Mouse (Mus musculus) erythroid progenitor cell, adult 5-6 weeks (primary cell): ENCODE data around the gene Cd300lf. TPM values are rescaled to one million over a fixed set of nuclear protein-coding genes. Genes with fewer than 3 reads are reported as not detected.

ENCODE experiments used
- ATAC-seq: replicated peaks from 2 replicates; pipeline ENCODE4 v1.8.0; 2016; ENCODE audit warnings: moderate number of reproducible peaks, mild to moderate bottlenecking, moderate TSS enrichment, inconsistent platforms; ENCODE audit not compliant: poor library complexity, low FRiP score, severe bottlenecking
- total RNA-seq, 2 experiments: library from RNA; stranded (forward) in 1 of 2; stranded (reverse) in 1 of 2; fragments of 150-400 nt in 1 of 2; fragments of 186-747, 209-891 nt in 1 of 2; gene quantifications; 2 replicates each; pipeline versions ENCODE4 v1.2.3 to v1.2.4; 2015 to 2017; ENCODE audit warnings: low replicate concordance in 2 of 2

Gene Cd300lf
- 1.7 and 2.9 TPM in 2 replicates for total RNA-seq (2015; ENCODE audit: low replicate concordance)
- total RNA-seq (2017; ENCODE audit: low replicate concordance) = 8.6 and 10.7 TPM in 2 replicates

DNA sequence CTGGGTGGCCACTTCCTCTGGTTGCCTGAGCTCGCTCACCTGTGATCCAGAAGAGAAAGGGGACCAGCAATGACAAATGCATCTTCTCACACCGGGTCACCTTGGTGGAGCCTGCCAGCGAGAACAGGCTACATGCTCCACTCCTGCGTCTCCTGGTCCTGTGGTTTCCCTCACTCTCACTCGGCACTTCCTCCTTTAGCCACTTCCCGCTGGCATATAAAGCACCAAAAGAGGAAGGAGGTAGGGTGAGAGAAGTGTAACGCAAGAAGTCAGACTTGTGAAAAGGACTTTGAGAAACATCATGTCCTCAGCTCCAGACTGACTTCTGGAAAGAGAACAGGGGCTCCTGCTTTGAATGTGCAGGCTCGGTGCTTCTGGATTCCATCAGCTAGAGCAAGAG lies at the start of gene Cd300lf:
Gene Cd300lf, minus strand, starts transcription at position 193 of the 400 bp plus-strand sequence.
- no peak for ATAC-seq

DNA sequence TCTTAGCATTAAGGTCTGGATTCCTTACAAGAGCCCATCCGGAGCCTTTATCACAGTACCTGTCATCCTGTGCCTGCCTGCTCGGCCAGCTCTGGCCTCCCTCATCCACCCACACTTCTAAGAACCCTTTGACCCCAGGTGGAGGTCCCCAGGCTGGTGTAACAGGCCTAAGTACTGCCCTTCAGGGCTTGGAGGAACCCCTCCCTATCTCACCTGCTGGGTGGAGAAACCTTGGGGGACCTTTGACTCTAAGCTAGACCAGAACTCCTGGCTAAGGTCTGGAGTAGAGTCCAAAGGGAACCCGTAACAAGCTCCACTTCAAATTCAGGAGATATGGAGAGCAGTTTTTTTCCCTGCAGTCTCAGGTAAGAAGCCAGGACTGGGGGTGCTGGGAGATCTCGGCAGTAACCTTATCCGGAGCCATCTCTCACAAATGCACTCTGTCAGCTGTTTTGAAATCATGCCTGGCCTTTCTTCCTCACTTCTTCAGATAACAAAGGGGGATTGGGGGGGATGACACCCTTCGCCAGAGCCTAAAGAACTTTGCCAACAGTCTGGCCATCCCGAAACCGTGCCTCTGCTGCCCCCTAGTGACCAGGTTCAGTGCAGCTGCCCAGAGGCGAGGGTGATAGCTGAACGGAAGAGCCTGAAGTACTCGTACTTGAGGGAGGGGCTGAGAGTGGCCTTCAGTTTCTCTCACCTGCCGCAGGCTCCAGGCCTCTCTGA lies 48.3 kb upstream of the Cd300lf start:
- peak; percentile 40; the same call in 1 of the 2 replicates for ATAC-seq

DNA sequence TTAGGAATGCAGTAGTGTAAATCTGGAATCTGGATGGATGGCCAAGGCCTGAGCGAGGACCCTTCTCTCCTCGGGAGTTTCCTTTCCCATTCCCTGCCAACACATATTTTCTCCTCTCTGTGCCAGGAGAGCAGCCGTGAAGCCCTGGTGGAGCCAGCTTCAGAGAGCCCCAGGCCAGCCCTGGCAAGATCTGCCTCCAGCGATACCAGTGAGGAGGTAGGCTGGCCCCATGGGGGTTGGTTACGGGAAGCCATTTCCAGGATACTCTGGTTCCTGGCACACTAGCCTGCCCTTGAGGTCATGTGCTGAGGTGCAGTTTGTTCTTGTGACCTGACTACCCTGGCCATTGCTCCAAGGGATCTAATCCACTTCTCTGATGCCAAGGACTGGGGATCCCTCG lies 46.1 kb upstream of the Cd300lf start:
- no peak for ATAC-seq

DNA sequence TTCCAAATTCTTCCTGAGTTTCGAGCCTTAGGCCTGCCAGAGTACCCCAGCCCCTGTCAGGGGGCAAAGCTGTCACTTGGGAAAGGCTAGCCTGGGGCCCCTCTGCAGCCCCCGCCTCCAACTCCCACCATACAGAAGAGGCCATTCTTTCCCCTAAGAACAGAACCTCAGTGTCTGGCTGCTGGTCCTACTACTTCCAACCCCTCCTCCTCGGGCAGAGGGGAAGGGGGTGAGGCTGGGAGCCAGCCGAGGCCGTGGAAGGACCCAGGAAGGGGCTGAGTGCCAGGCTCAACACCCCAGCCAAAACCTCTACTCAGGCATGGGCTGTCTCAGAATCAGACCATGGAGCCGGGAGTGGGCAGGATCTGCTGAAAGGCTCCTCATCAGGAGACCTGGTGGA lies 45.4 kb upstream of the Cd300lf start:
- no peak for ATAC-seq

DNA sequence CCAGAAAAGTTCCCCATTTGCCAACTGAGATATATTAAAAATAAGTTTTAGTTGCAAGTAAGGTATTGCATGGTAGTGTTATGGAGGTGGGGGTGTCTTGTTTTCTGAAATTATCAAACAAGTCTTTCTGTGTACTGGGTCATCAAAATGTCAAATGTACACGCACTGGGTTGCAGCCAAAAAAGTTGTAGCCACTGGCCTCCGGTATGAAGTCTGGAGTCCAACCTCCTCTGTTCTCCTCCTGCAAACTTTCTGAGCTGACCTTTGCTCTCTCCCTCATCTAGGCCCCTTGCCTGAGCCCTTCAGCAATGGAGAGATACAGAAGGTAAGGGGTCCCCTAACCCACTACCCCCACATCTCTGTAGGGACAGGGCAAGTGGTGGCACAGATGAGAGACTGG lies 45.0 kb upstream of the Cd300lf start:
- ATAC-seq = no peak

- no peak for ATAC-seq
Measured at GRCm38 (mm10) chr11:115177559-115178195, 43.9 kb upstream of the Cd300lf start.

DNA sequence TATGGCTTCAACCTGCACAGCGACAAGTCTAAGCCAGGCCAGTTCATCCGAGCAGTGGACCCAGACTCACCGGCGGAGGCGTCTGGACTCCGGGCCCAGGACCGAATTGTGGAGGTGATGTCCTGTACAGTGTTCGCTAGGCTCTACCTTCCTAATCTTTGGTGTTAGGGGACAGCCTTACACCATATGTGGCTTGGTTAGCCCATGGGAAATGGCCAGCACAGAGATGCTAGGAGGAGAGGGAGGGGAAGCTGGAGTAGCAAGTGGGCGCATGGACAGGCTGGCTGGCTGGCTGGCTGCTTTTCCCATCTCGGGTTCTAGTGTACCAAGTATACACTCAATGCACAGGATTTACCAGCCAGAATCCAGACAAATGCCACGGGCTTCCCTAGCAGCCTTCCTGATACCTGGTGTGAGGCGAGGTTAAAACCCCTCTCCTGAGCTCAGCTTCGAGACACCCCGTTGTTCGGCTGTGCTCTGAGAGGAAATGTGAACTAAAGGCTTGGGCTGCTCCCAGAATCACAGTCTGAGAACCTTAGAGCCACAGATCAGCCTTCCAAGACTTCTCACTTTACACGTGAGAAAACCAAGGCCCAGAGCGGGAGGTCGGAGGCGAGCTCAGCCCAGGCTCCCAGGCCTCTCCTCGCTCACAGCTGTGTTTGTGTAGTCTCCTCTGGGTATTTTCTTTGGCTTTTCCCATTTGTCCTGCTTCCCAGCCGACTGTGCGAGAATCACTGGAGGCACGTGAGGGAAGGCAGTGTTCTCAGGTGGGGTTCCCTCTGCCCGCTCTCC lies 42.8 kb upstream of the Cd300lf start:
- no peak for ATAC-seq

GRCm38 (mm10) chr11:115173549-115174339 lies 40.0 kb upstream of the Cd300lf start:
- no peak for ATAC-seq

- no peak for ATAC-seq
Measured at GRCm38 (mm10) chr11:115172825-115173287, 39.1 kb upstream of the Cd300lf start.

GRCm38 (mm10) chr11:115171125-115171524 lies 37.3 kb upstream of the Cd300lf start:
- ATAC-seq = no peak

- no peak for ATAC-seq
Measured at GRCm38 (mm10) chr11:115169430-115169829, 35.6 kb upstream of the Cd300lf start.

- no peak for ATAC-seq
Measured at GRCm38 (mm10) chr11:115167631-115168249, 33.9 kb upstream of the Cd300lf start.

- ATAC-seq = no peak
Measured at GRCm38 (mm10) chr11:115166776-115167175, 33.0 kb upstream of the Cd300lf start.

DNA sequence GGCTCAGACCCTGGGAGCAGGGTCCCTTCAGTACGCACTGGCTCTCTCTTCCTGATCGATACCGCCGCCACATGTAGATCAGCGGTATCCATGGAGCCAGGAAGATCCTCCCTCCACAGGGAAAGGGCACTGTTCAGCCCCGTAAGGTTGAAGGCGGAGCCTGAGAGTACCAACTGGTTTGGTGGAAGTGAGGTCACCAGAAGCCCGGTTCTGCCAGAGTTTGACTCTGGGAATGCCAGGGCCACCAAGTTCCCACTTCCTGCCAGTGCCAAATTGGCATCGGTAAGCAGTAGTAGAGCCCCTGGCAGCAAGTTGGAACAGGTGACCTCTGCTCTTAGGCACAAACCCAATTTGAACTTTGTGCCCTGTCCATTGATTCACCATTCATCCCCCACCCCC lies 31.2 kb upstream of the Cd300lf start:
- no peak for ATAC-seq

DNA sequence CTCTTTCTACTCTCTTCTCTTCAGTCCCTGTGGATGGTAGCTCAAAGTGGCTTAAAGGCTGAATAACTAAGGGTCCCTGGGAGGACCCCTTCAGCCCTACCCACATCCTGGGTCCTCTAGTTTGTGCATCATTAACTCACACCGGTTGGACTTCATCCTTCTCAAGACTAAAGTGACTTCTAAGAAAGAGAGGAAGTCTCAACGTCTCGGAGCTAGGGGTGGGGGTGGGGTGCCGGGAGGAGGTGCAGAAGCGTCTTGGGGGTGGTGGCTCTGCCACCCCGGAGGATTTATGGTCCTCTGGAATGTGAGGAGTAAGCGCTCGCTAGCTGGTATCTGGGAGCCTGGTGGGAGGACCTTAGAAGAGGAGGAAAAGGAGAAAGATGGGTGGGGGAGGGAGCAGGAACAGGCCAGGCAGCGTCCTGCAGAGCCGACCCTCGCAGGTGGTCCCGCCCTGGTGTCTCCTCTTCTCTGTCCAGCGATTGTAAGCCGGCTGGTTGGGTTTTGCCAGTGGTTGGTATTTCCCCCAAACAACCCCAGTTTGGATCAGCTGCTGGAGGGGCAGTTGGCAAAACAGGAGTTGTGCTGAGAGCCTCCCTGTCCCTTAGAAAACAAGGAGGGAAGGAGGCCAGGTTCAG lies 30.7 kb upstream of the Cd300lf start:
- no peak for ATAC-seq

- no peak; the same call in 1 of the 2 replicates for ATAC-seq
Measured at GRCm38 (mm10) chr11:115163568-115164150, 29.9 kb upstream of the Cd300lf start.

DNA sequence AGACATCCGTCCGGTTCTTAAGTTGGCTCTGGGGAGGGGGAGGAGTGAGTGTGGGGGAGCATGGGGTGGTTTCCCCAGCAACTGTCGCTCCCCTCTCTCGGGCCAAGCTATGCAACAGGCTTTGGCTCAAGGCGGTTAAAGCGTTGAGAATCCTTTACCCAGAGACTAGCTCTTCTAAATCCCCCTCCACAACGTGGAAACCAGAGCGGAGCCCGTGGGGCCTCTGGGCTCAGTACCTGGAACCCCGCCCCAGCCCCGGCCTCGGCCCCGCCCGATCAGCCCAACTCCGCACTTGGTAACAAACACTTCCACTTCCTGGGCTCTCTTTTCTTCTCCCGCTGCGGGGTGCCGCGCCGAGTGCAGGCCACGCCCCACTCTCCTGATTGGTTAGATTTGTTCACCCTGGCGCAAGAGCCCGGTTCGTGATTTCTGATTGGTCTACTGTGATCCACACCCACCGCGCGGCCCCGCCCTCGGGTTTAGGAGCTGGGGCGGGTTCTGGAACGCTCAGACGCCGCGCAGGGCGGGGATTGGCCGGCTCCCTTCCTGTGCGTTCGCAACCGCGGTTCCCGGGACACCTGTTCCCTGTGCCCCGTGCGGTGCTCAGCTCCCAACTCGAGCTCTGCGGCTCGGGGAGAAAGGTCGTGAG lies 29.2 kb upstream of the Cd300lf start, which contains the start of gene Slc9a3r1:
Gene Slc9a3r1, plus strand, starts transcription at position 510 of the 649 bp plus-strand sequence.
- ATAC-seq = peak; percentile 94

DNA sequence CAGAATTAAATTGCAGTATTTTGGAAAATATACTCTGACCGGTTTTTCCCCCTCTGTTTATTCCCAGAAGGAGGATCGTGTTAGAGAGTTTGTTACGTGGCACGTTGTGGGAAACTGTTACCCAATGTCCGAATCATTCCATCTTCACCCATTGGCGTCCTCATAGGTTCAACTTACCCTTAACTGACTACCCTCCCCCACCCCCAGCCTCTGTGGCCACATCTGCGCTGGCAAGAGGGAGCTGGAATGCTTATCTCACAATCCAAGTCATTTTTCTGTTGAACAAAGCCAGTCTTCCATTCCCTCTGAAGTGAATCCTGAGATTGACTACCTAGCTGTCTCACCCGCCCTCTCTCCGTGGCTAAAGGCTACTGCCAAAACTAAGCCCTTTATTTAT lies 28.4 kb upstream of the Cd300lf start:
- ATAC-seq = no peak
